8 mouse cellular contexts compared by ENCODE assay signal in genomic region chr9:111689680-111690483, GRCm38 (mm10). TPM values are rescaled to one million over a fixed set of nuclear protein-coding genes. Genes with fewer than 3 reads are reported as not detected.
A peak's percentile ranks its signal among the peaks of the same experiment; 100 is the strongest.
DNase-seq lines count a peak whose midpoint lies in the region; ATAC-seq lines count a peak whose summit lies in the region.

Stac (minus strand) TSS chr9:111690348.

- ATAC-seq in frontal cortex, adult (ENCODE audit: low TSS enrichment) = 0 out of 2 replicates have a peak, but pooled peaks have one; percentile 13
- ATAC-seq in megakaryocyte progenitor cell, adult 5-6 weeks (replicated peaks; ENCODE audit: poor library complexity) = 0 out of 2 replicates have a peak, but pooled peaks have one; percentile 1

- no peak for DNase-seq in frontal cortex, postnatal 36 days (ENCODE audit: low spot score in 2 of 2)
- peak; percentile 8 for DNase-seq in thymus, postnatal 4 days
- DNase-seq in thymus, postnatal 10 days (ENCODE audit: low spot score in 2 of 2) = no peak
- DNase-seq in heart, postnatal 4 days = peak; percentile 9
- peak; percentile 6 for DNase-seq in testis, postnatal 14 days (ENCODE audit: low spot score)
- DNase-seq in ovary, postnatal 36 days (ENCODE audit: low spot score) = no peak

RNA-seq across cellular contexts. Expression of gene Stac, which starts in this region (rescaled TPM):
- total RNA-seq in heart, postnatal 4 days (2021) = under 1 TPM; 0.64 to 0.86 TPM
- total RNA-seq in megakaryocyte progenitor cell, adult 5-6 weeks (2015) = not detected in 2 replicates
- not detected in 2 replicates for total RNA-seq in megakaryocyte progenitor cell, adult 5-6 weeks (2017)

Comparison
In these comparisons a context has a peak if more than half of its experiments do, and no peak if none do; other contexts are left out.
1. DNase-seq: peak in thymus, postnatal 4 days (single experiment) and testis, postnatal 14 days (single experiment); none in frontal cortex, postnatal 36 days (0 of 2), thymus, postnatal 10 days (0 of 2) and ovary, postnatal 36 days (single experiment).
2. Peak in DNase-seq in heart, postnatal 4 days; RNA of the gene not detected or under 1 TPM.
3. Peak in ATAC-seq in megakaryocyte progenitor cell, adult 5-6 weeks; RNA of the gene not detected or under 1 TPM.